Mouse (Mus musculus) heart, embryonic 16.5 days (tissue): ENCODE measurements around the gene Wnt16. TPM values are rescaled to one million over a fixed set of nuclear protein-coding genes. Genes with fewer than 3 reads are reported as not detected.

Source experiments
- ATAC-seq: fragments of 200-750 bp; cut with Nextera tagmentation; replicated peaks from 2 replicates; pipeline ENCODE4 v1.8.0; 2017; ENCODE audit warnings: moderate number of reproducible peaks; ENCODE audit not compliant: insufficient read depth, low FRiP score; ENCODE audit errors: extremely low read depth
- H3K27ac ChIP-seq: fragments of 300-500 bp; sonication (generic); 2 replicates; pipeline ENCODE4 v1.5.1; 2014; ENCODE audit warnings: mild to moderate bottlenecking, low read length, control low read depth, moderate library complexity
- H3K27me3 ChIP-seq: fragments of 300-500 bp; sonication (generic); 2 replicates; pipeline ENCODE4 v1.6.1; 2014; ENCODE audit warnings: low read length, mixed read lengths; ENCODE audit not compliant: control insufficient read depth, insufficient read depth
- H3K36me3 ChIP-seq: fragments of 300-500 bp; sonication (generic); 2 replicates; pipeline ENCODE4 v1.6.1; 2014; ENCODE audit not compliant: control insufficient read depth, insufficient read depth
- H3K4me1 ChIP-seq: fragments of 300-500 bp; sonication (generic); 2 replicates; pipeline ENCODE4 v1.6.1; 2014; ENCODE audit warnings: low read length, mixed read lengths; ENCODE audit not compliant: control insufficient read depth, insufficient read depth
- H3K4me2 ChIP-seq: fragments of 300-500 bp; sonication (generic); 2 replicates; pipeline ENCODE4 v1.6.1; 2014; ENCODE audit warnings: low read depth, mild to moderate bottlenecking, control low read depth, low read length
- H3K4me3 ChIP-seq: fragments of 300-500 bp; sonication (generic); 2 replicates; pipeline ENCODE4 v1.5.1; 2014; ENCODE audit warnings: mild to moderate bottlenecking, control low read depth, low read length
- H3K9ac ChIP-seq: fragments of 300-500 bp; sonication (generic); 2 replicates; pipeline ENCODE4 v1.6.1; 2014; ENCODE audit warnings: low read length, control low read depth
- H3K9me3 ChIP-seq: fragments of 300-500 bp; sonication (generic); replicated peaks from 2 replicates; pipeline ENCODE4 v1.6.1; 2016; ENCODE audit warnings: low read length; ENCODE audit not compliant: control insufficient read depth
- WGBS: fragments of 180-500 bp; shearing (Covaris S2); extraction: QIAGEN DNeasy Blood & Tissue Kit; methylation state at CpG from one replicate; pipeline ENCODE4 v1.1.7; 2014; 5-methylcytosine and 5-hydroxymethylcytosine counted together
- polyA plus RNA-seq: library from polyadenylated mRNA; unstranded; fragments of >200 nt; fragmentation: Nextera tagmentation; extraction: Ambion mirVana; gene quantifications from 2 replicates; pipeline ENCODE4 v1.2.1, GENCODE M21; 2015

The Wnt16 gene
- polyA plus RNA-seq, 1 experiment from 2014 or later, result 1.2 TPM

DNA sequence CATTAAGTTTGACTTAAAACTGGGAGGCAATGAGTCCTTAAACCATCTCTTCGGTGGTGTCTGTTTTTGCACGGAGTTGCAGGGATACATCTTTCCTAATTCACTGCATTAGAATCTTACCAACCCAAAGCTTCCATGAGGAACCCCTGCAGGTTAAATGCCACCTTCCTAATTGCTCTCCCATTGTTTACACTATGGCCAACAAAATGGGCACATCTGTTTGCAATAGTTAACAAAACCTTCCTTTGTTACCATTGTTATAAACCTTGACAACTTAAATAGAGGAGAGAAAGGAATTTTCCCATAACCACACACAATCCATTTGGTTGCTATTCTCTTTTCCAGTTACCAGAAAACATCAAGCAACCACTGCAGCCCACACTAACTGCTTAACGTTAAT lies 5.9 kb downstream of the Wnt16 start:
- WGBS, result 59% methylated on average over 3 of the region's 3 CpGs
- Histone ChIP-seq H3K4me1 (peaks cover 3% of the 10 kb centered on the region), H3K9me3 (no peaks in the 10 kb centered on the region), H3K36me3 (no peaks in the 10 kb centered on the region), H3K9ac (no peak overlapping the region), H3K27me3 (peaks cover 16% of the 10 kb centered on the region), H3K4me2 (no peak overlapping the region), H3K27ac (no peak overlapping the region), H3K4me3 (no peak overlapping the region)
- ATAC-seq, result no peak

DNA sequence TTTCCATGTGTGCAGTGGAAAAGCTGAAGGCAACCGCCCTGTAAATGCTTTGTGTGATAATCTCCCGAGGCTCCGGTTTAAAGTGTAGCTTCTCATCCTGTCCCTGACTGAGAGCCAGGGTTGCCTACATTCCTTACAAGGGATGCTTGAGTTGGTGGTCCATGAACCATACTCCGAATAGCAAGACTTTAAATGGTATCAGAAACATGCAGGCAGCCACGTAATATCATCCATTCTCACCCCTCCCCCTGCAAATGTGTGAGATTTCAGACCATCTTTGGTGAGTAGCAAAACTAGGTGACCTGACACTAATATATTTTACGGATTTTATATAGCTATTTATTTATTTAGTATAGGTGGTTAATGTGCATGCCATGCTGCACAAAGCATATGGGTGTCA lies 9.0 kb downstream of the Wnt16 start:
- Histone ChIP-seq H3K9ac (no peak overlapping the region), H3K4me1 (no peaks in the 10 kb centered on the region), H3K27ac (no peak overlapping the region), H3K36me3 (no peaks in the 10 kb centered on the region), H3K4me2 (no peak overlapping the region), H3K9me3 (no peaks in the 10 kb centered on the region), H3K4me3 (no peak overlapping the region), H3K27me3 (peaks cover 1% of the 10 kb centered on the region; the same call in 1 of the 2 replicates)
- 63% methylated on average over 6 of the region's 6 CpGs for WGBS
- ATAC-seq, result no peak

DNA sequence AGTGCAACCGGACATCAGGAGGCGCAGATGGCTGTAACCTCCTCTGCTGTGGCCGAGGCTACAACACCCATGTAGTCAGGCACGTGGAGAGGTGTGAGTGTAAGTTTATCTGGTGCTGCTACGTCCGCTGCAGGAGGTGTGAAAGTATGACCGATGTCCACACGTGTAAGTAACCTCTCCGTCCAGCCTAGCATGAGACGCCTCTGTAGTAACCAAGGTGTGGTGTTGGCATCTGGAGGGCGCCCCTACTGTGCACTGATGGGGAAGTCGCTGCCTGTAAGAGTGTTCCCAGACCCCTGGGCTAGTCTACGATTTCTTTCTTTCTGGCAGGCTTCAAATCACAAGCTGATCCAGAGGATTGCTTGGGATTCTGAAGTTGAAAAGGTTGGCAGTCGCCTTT lies 10.0 kb downstream of the Wnt16 start:
- no peak for ATAC-seq
- Histone ChIP-seq H3K9me3 (no peaks in the 10 kb centered on the region), H3K9ac (no peak overlapping the region), H3K4me1 (no peaks in the 10 kb centered on the region), H3K4me3 (no peak overlapping the region), H3K27ac (no peak overlapping the region), H3K27me3 (no peaks in the 10 kb centered on the region), H3K36me3 (no peaks in the 10 kb centered on the region), H3K4me2 (no peak overlapping the region)
- 41% methylated on average over 14 of the region's 14 CpGs for WGBS

- ATAC-seq, result no peak; the same call in 1 of the 2 replicates
- Histone ChIP-seq H3K4me3 (no peak overlapping the region), H3K27me3 (no peaks in the 10 kb centered on the region), H3K4me2 (no peak overlapping the region), H3K9ac (no peak overlapping the region), H3K4me1 (no peaks in the 10 kb centered on the region; the same call in 1 of the 2 replicates), H3K27ac (no peak overlapping the region), H3K9me3 (no peaks in the 10 kb centered on the region), H3K36me3 (peaks cover 6% of the 10 kb centered on the region; the same call in 1 of the 2 replicates)
- WGBS, result 55% methylated on average over 13 of the region's 13 CpGs
Observed at GRCm38 (mm10) chr6:22325364-22326072, 37.5 kb downstream of the Wnt16 start.

DNA sequence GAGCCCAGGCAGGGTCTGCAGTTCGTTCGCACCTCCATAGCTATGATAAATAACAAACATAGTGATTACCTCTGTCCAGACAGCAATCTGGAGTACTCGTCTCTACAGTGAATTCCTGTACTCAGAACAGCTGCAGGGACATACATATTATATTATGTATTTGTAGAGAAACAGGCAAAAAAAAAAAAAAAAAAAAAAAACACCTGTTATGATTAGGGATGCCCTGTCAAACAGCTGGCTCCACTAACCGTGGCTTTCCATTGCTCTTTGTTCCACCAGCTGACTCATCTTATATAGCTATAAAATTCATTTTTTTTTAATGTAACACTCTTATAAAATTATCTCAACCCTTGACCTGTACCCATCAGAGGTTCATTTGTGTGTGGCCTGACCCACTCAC lies 38.3 kb downstream of the Wnt16 start:
- Histone ChIP-seq H3K4me3 (no peak overlapping the region), H3K36me3 (peaks cover 2% of the 10 kb centered on the region; the same call in 1 of the 2 replicates), H3K9ac (no peak overlapping the region), H3K4me2 (no peak overlapping the region), H3K9me3 (no peaks in the 10 kb centered on the region), H3K4me1 (no peaks in the 10 kb centered on the region; the same call in 1 of the 2 replicates), H3K27me3 (no peaks in the 10 kb centered on the region), H3K27ac (no peak overlapping the region)
- 81% methylated on average over 4 of the region's 4 CpGs for WGBS
- ATAC-seq, result no peak

GRCm38 (mm10) chr6:22327091-22327490 lies 39.1 kb downstream of the Wnt16 start:
- ATAC-seq, result no peak
- Histone ChIP-seq H3K9me3 (no peaks in the 10 kb centered on the region), H3K36me3 (no peaks in the 10 kb centered on the region; the same call in 1 of the 2 replicates), H3K9ac (no peak overlapping the region), H3K4me3 (no peak overlapping the region), H3K27ac (no peak overlapping the region), H3K4me1 (no peaks in the 10 kb centered on the region; the same call in 1 of the 2 replicates), H3K4me2 (no peak overlapping the region), H3K27me3 (no peaks in the 10 kb centered on the region)
- 56% methylated on average over 4 of the region's 4 CpGs for WGBS

DNA sequence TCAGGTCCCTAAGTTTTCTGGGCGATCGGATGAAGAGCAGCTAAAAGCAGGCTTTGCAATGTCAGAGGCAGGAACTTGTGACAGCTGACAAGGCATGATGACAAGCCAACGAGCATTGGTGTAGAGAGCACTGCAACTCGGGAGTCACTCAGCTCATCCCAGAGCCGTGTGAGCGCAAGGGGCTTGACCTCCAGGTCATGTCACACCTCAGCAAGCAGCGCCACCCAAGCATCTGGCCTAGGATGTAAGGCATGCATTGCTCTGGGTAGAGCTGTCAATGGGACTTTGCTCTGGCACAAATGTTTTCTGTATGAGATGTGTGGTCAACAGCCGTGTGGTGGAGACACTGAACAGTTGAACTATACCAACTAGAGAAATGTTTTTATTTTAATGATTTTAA lies 39.9 kb downstream of the Wnt16 start:
- Histone ChIP-seq H3K4me1 (no peaks in the 10 kb centered on the region; the same call in 1 of the 2 replicates), H3K27ac (no peak overlapping the region), H3K36me3 (no peaks in the 10 kb centered on the region; the same call in 1 of the 2 replicates), H3K9me3 (no peaks in the 10 kb centered on the region), H3K27me3 (no peaks in the 10 kb centered on the region), H3K4me3 (no peak overlapping the region), H3K4me2 (no peak overlapping the region), H3K9ac (no peak overlapping the region)
- no peak for ATAC-seq
- WGBS, result 52% methylated on average over 8 of the region's 8 CpGs

GRCm38 (mm10) chr6:22330169-22330960 lies 42.3 kb downstream of the Wnt16 start:
- H3K27me3 ChIP-seq, result no peaks in the 10 kb centered on the region
- H3K4me2 ChIP-seq, result no peak overlapping the region
- no peak for ATAC-seq
- no peak overlapping the region for H3K9ac ChIP-seq
- WGBS, result 83% methylated on average over 13 of the region's 13 CpGs
- no peak overlapping the region for H3K27ac ChIP-seq
- no peaks in the 10 kb centered on the region for H3K36me3 ChIP-seq
- no peak overlapping the region for H3K4me3 ChIP-seq
- H3K9me3 ChIP-seq, result no peaks in the 10 kb centered on the region
- H3K4me1 ChIP-seq, result no peaks in the 10 kb centered on the region; the same call in 1 of the 2 replicates

- Histone ChIP-seq H3K4me2 (no peak overlapping the region), H3K4me1 (no peaks in the 10 kb centered on the region; the same call in 1 of the 2 replicates), H3K4me3 (no peak overlapping the region), H3K27me3 (no peaks in the 10 kb centered on the region), H3K27ac (no peak overlapping the region), H3K9ac (no peak overlapping the region), H3K9me3 (no peaks in the 10 kb centered on the region), H3K36me3 (no peaks in the 10 kb centered on the region)
- 83% methylated on average over 2 of the region's 2 CpGs for WGBS
- no peak for ATAC-seq
Observed at GRCm38 (mm10) chr6:22332548-22332947, 44.5 kb downstream of the Wnt16 start.
